Mouse (Mus musculus) limb, embryonic 10.5 days (tissue): ENCODE results near the gene Obp2b. TPM values are rescaled to one million over a fixed set of nuclear protein-coding genes. Genes with fewer than 3 reads are reported as not detected.

Source experiments
- DNase-seq: peaks from one replicate; pipeline ENCODE4 v3.0.0-alpha.2; 2017; ENCODE audit warnings: low spot score
- H3K27ac ChIP-seq: fragments of 300-500 bp; sonication (generic); 2 replicates; pipeline ENCODE4 v1.5.1; 2016; ENCODE audit warnings: mild to moderate bottlenecking
- H3K27me3 ChIP-seq: fragments of 300-500 bp; sonication (generic); 2 replicates; pipeline ENCODE4 v1.6.1; 2016; ENCODE audit warnings: low read depth, mild to moderate bottlenecking; ENCODE audit not compliant: poor library complexity, severe bottlenecking
- H3K36me3 ChIP-seq: fragments of 300-500 bp; sonication (generic); 2 replicates; pipeline ENCODE4 v1.6.1; 2016; ENCODE audit warnings: mild to moderate bottlenecking, moderate library complexity
- H3K4me1 ChIP-seq: fragments of 300-500 bp; sonication (generic); 2 replicates; pipeline ENCODE4 v1.6.1; 2016
- H3K4me3 ChIP-seq: fragments of 300-500 bp; sonication (generic); 2 replicates; pipeline ENCODE4 v1.5.1; 2016; ENCODE audit warnings: mild to moderate bottlenecking, moderate library complexity
- H3K9me3 ChIP-seq: fragments of 300-500 bp; sonication (generic); replicated peaks from 2 replicates; pipeline ENCODE4 v1.6.1; 2016; ENCODE audit warnings: mild to moderate bottlenecking
- WGBS: fragments of 180-500 bp; shearing (Covaris S2); methylation state at CpG from one replicate; pipeline ENCODE4 v1.1.7; 2016; 5-methylcytosine and 5-hydroxymethylcytosine counted together
- polyA plus RNA-seq: library from polyadenylated mRNA; unstranded; fragments of >200 nt; fragmentation: Nextera tagmentation; extraction: Ambion mirVana; gene quantifications from 2 replicates; pipeline ENCODE4 v1.2.1, GENCODE M21; 2016

Obp2b gene
- polyA plus RNA-seq, 1 experiment from 2014 or later, result not detected

DNA sequence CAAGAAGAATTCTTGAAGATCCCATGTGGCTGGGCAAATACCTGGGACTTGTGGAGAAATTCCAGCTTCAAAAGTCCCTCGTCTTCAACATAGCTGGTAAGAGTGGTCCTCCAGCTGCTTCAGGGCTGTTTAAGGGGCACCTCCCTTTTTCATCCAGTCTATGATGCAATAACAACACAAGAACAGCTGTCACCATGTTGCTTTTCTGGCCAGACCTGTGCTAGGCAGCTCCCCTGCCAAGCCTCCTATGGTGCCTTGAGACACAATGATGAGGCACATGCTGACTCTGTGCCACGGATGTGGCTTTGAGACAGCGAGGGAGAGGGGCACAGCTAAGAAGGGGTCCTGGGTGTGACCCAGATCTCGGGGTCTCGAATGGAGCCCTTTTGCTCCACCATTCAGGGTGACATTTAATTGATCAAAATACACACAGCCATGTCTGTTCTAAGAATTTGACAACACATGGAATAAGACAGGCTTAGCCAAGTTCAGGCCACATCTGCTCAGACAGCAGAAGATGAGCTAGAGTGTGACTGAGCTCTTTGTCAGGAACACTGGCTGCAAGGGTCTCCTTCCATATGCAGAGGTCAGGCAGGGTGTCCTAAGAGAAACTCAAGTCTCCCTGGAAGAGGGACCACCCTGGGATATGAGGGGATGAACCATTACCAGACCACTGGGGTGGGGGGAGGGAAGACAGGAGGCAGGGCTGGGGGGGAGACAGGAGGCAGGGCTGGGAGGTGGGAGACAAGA lies 48.9 kb downstream of the Obp2b start:
- Histone ChIP-seq H3K36me3 (no peaks in the 10 kb centered on the region), H3K27me3 (no peaks in the 10 kb centered on the region), H3K27ac (no peak overlapping the region), H3K4me1 (peaks cover 11% of the 10 kb centered on the region), H3K9me3 (no peaks in the 10 kb centered on the region), H3K4me3 (no peak overlapping the region)
- WGBS, result 73% methylated on average over 5 of the region's 5 CpGs
- no peak for DNase-seq

DNA sequence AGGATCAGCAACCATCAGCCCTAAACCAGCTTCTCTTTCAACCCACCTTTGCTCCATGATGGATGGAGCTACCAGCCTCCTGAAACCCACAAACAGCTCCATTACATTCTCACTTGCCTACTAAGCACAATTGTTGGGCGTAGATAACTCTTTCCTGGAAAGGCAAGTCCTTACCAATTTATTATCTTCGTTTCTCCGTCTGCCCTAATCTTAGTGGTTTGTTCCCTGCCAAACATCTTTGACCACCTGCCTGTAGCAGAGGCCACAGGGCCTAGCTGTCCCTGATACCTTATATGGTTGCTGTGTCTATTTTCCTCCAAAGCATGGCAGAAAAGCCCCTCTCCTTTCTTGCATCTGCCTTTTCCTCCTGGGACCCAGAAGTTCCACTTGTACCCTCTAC lies 52.3 kb downstream of the Obp2b start:
- peaks cover 11% of the 10 kb centered on the region for H3K4me1 ChIP-seq
- 83% methylated on average over 3 of the region's 3 CpGs for WGBS
- H3K9me3 ChIP-seq, result no peaks in the 10 kb centered on the region
- no peaks in the 10 kb centered on the region for H3K36me3 ChIP-seq
- no peak overlapping the region for H3K27ac ChIP-seq
- no peak overlapping the region for H3K4me3 ChIP-seq
- H3K27me3 ChIP-seq, result no peaks in the 10 kb centered on the region
- DNase-seq, result no peak

Other genes starting within 250 kb of the Obp2b start
- not detected in 2 replicates for gene Lcn12, start 243.1 kb upstream of the Obp2b start, polyA plus RNA-seq
- gene Fbxw5, start 236.3 kb upstream of the Obp2b start, polyA plus RNA-seq, result 83.6 and 94.6 TPM in 2 replicates
- gene C8g, start 235.3 kb upstream of the Obp2b start, polyA plus RNA-seq, result 6.1 and 7.0 TPM in 2 replicates
- gene Traf2, start 190.1 kb upstream of the Obp2b start, polyA plus RNA-seq, result 46.1 and 46.2 TPM in 2 replicates
- 307 and 320 TPM in 2 replicates for gene Edf1, start 179.2 kb upstream of the Obp2b start, polyA plus RNA-seq
- 2.3 and 8.2 TPM in 2 replicates for gene Mamdc4, start 162.2 kb upstream of the Obp2b start, polyA plus RNA-seq
- gene Phpt1, start 161.8 kb upstream of the Obp2b start, polyA plus RNA-seq, result 157 and 161 TPM in 2 replicates
- gene Ajm1, start 155.3 kb upstream of the Obp2b start, polyA plus RNA-seq, result 0.06 and 0.08 TPM in 2 replicates
- 83.3 and 88.5 TPM in 2 replicates for gene Rabl6, start 128.5 kb upstream of the Obp2b start, polyA plus RNA-seq
- 0.13 TPM in 1 of 2 replicates, not detected in the other for gene Ccdc183, start 119.3 kb upstream of the Obp2b start, polyA plus RNA-seq
- gene Tmem141, start 115.0 kb upstream of the Obp2b start, polyA plus RNA-seq, result 17.0 and 20.7 TPM in 2 replicates
- 0.34 and 0.43 TPM in 2 replicates for gene Fcna, start 109.0 kb upstream of the Obp2b start, polyA plus RNA-seq
- not detected in 2 replicates for gene Lcn8, start 83.9 kb upstream of the Obp2b start, polyA plus RNA-seq
- not detected in 2 replicates for gene Lcn5, start 79.1 kb upstream of the Obp2b start, polyA plus RNA-seq
- gene Lcn6, start 60.2 kb upstream of the Obp2b start, polyA plus RNA-seq, result not detected in 2 replicates
- gene Lcn10, start 54.3 kb upstream of the Obp2b start, polyA plus RNA-seq, result not detected in 2 replicates
- not detected in 2 replicates for gene Obp2a, start 37.0 kb upstream of the Obp2b start, polyA plus RNA-seq
- 73.4 and 77.5 TPM in 2 replicates for gene Bmyc, start 30.3 kb upstream of the Obp2b start, polyA plus RNA-seq
- not detected in 2 replicates for gene Lcn3, start 28.6 kb downstream of the Obp2b start, polyA plus RNA-seq
- not detected in 2 replicates for gene Lcn11, start 40.0 kb downstream of the Obp2b start, polyA plus RNA-seq
- gene Gm13539, start 45.2 kb downstream of the Obp2b start, polyA plus RNA-seq, result not detected in 2 replicates
- not detected in 2 replicates for gene Glt6d1, start 78.8 kb downstream of the Obp2b start, polyA plus RNA-seq
- not detected in 2 replicates for gene Lcn9, start 86.1 kb downstream of the Obp2b start, polyA plus RNA-seq
- not detected in 2 replicates for gene Sohlh1, start 110.2 kb downstream of the Obp2b start, polyA plus RNA-seq
- 0.20 TPM in 1 of 2 replicates, not detected in the other for gene Kcnt1, start 126.7 kb downstream of the Obp2b start, polyA plus RNA-seq
- 30.5 and 34.7 TPM in 2 replicates for gene Camsap1, start 246.3 kb downstream of the Obp2b start, polyA plus RNA-seq